Mouse (Mus musculus): Measurements from ENCODE around the gene Olfr889.
"Not testable (repeated sequence)": the region's sequence is repeated elsewhere in the genome, so short reads cannot be mapped to it uniquely, and the experiment has no call there.

Olfr889 gene

GRCm38 (mm10) chr9:38114898-38115297 lies at the start of gene Olfr889:
Gene Olfr889 (plus strand): TSS chr9:38115198.
- DNase-seq (ENCODE audit: low spot score): no peak

- no peak for DNase-seq (ENCODE audit: low spot score)
Observed at GRCm38 (mm10) chr9:38083772-38084171, 31.2 kb upstream of the Olfr889 start, which contains the start of gene Olfr887. Gene Olfr887 (plus strand): TSS chr9:38084072.

- no peak for DNase-seq (ENCODE audit: low spot score)
Observed at GRCm38 (mm10) chr9:38107828-38108227, 7.2 kb upstream of the Olfr889 start, which contains the start of gene Olfr888. Gene Olfr888 (plus strand): TSS chr9:38108128.

GRCm38 (mm10) chr9:38142217-38142616 lies 27.2 kb downstream of the Olfr889 start, which contains the start of gene Olfr890:
Gene Olfr890 (plus strand): TSS chr9:38142517.
- no peak for DNase-seq (ENCODE audit: low spot score)

GRCm38 (mm10) chr9:38168341-38168740 lies 53.3 kb downstream of the Olfr889 start:
- not testable (repeated sequence) for DNase-seq (ENCODE audit: low spot score)
